Mouse (Mus musculus) c-Kit-positive CD71-positive TER-119-negative erythroid progenitor cells, embryonic 14.5 days (primary cell): ENCODE data around the gene Ccdc9b.

Experiments used
- DNase-seq: peaks from one replicate; pipeline ENCODE4 v3.0.0-alpha.2; 2013; ENCODE audit warnings: low read depth

Gene Ccdc9b

DNA sequence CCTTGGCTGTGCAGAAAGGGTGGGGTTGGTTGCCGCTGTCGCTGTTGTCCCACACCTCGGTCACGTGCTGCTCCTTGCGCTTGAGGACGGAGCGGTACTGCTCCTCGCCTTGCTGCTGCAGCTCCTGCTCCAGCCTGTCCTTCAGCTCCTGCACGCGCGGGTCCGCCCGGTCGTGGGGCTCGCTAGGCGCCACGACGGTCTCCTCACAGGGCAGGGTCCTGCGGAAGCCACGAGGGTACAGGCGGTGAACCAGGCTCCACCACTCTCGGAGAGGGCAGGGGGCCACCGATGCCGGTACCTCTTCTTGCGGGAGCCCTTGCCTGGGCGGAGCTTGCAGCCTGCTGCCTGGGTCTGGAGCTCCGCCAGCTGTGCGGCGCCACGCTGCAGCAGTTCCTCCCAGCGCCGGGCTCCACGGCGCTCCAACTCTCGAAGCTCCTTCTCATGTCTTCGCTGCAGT lies 51.4 kb downstream of the Ccdc9b start:
- no peak for DNase-seq

- DNase-seq = no peak
Measured at GRCm38 (mm10) chr2:118709655-118710221, 52.7 kb downstream of the Ccdc9b start.

DNA sequence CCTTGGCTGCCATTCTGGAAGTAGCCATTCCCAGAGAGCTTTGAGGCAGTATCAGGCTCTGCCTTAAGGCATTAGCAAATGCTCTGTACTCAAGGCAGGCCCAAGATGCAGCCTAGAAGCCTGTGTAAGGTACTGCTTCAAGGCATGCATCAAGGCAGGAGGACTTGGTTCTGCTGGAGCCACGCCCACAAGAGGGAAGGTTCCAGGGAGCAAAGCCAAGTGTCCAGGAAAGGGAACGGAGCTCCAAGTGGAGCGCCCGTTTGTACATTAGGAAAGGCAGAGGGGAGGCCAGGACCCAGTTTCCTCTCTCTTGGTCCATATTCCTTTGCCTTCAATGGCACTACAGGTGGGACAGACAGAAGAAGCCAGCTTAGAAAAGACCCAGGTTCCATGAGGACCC lies 54.0 kb downstream of the Ccdc9b start:
- no peak for DNase-seq

DNA sequence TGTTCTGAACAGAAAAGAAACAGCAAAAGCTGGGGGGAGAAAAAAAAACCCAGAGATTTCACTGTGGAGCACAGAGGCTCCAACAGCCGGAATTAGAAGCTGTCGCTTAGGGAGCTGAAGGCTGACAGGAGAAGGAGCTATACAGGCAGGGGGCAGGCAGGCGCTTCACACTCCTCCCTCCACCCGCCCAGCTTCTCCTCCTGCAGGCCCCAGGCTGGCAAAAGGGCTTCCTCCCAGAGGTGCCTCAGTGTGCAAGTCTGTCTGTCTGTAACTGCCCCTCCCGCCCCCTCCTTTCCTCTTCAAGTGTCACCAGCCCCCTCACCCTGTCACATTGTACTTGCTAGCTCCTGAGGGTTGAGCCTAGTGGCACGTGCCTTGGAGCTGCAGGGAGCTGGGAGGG lies 56.0 kb downstream of the Ccdc9b start:
- DNase-seq = no peak
